Mouse (Mus musculus) bone marrow, adult 2 months (tissue): ENCODE measurements around the gene Fxr1. TPM values are rescaled to one million over a fixed set of nuclear protein-coding genes. Genes with fewer than 3 reads are reported as not detected.

Experiments used
- H3K27ac ChIP-seq: fragments of 200-500 bp; 2 replicates; pipeline ENCODE4 v1.5.1; 2012; ENCODE audit warnings: low read depth, mild to moderate bottlenecking, control low read depth, inconsistent platforms, low read length; ENCODE audit not compliant: control insufficient read depth, poor library complexity, insufficient read depth
- H3K4me1 ChIP-seq: fragments of 200-500 bp; 2 replicates; pipeline ENCODE4 v1.6.1; 2011; ENCODE audit warnings: low read length; ENCODE audit not compliant: control insufficient read depth, insufficient read depth
- H3K4me3 ChIP-seq: fragments of 200-500 bp; replicated peaks from 2 replicates; pipeline ENCODE3; 2011; ENCODE audit warnings: mild to moderate bottlenecking, low read depth, low read length, control low read depth; ENCODE audit not compliant: control insufficient read depth
- CTCF ChIP-seq: fragments of 200-500 bp; IDR thresholded peaks from 2 replicates; pipeline ENCODE4 v1.5.1; 2011; ENCODE audit warnings: low read length, control low read depth; ENCODE audit not compliant: control insufficient read depth, insufficient read depth
- POLR2A ChIP-seq: fragments of 200-500 bp; IDR thresholded peaks from 2 replicates; pipeline ENCODE4 v1.6.1; 2011; ENCODE audit warnings: low read depth, mild to moderate bottlenecking, control low read depth, low read length, borderline replicate concordance; ENCODE audit not compliant: control insufficient read depth
- WGBS: fragments of 180-500 bp; shearing (Covaris S2); methylation state at CpG from one replicate; pipeline ENCODE4 v1.1.7; 2018; 5-methylcytosine and 5-hydroxymethylcytosine counted together
- polyA plus RNA-seq: library from polyadenylated mRNA; stranded (reverse); fragments of >200 nt; gene quantifications from 2 replicates; pipeline ENCODE4 v1.2.4, GENCODE M21; 2011; ENCODE audit warnings: low replicate concordance; ENCODE audit not compliant: missing spikeins, insufficient read depth, insufficient read length

Gene Fxr1
- polyA plus RNA-seq, 1 experiment = 65.6 TPM

- WGBS = 80% methylated on average over 6 of the region's 6 CpGs
- Histone ChIP-seq H3K4me3 (no peak overlapping the region), H3K27ac (no peak overlapping the region), H3K4me1 (no peaks in the 10 kb centered on the region)
- TF ChIP-seq POLR2A = no peak
- TF ChIP-seq CTCF = no peak
Measured at GRCm38 (mm10) chr3:34115806-34116205, 96.1 kb downstream of the Fxr1 start.

- no peaks in the 10 kb centered on the region for H3K4me1 ChIP-seq
- TF ChIP-seq POLR2A (no peak), CTCF (no peak)
- no peak overlapping the region for H3K27ac ChIP-seq
- no peak overlapping the region for H3K4me3 ChIP-seq
- 72% methylated on average over 4 of the region's 4 CpGs for WGBS
Measured at GRCm38 (mm10) chr3:34119869-34120268, 100.1 kb downstream of the Fxr1 start.

Other genes starting within 250 kb of the Fxr1 start
- 17.1 and 22.1 TPM in 2 replicates for gene Ttc14, start 220.1 kb upstream of the Fxr1 start, polyA plus RNA-seq
- not detected in 2 replicates for gene Ccdc39, start 175.6 kb upstream of the Fxr1 start, polyA plus RNA-seq
- 36.7 and 46.3 TPM in 2 replicates for gene Dnajc19, start 61.4 kb downstream of the Fxr1 start, polyA plus RNA-seq